Mouse (Mus musculus): ENCODE results near the gene Tecpr2. TPM values are rescaled to one million over a fixed set of nuclear protein-coding genes. Genes with fewer than 3 reads are reported as not detected.

The Tecpr2 gene
- total RNA-seq, 2 experiments from 2014 or later = 45.8 to 47.8 TPM

DNA sequence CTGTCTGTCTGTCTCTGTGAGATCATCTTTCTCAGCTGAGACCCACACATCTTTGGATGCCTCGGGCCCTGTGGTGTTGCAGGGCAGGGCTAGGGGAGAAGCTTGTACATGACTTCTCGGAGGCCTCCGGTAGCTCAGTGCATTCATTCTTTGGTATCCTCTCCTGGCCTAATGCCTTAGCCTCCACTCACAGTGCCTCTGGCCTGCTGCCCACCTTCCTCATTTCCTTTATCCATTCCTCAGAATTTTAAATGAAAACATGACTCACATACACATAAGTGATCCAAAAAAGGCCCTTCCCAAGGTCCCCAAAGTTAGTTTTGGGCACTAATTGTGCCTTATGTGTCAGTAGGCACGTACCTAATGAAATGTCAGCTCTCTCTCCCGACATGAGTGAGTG, 48.4 kb downstream of the Tecpr2 start:
- no peak for DNase-seq (ENCODE audit: low spot score in 2 of 2)
- intact Hi-C loops (cut with DNase I) = no loop called here

DNA sequence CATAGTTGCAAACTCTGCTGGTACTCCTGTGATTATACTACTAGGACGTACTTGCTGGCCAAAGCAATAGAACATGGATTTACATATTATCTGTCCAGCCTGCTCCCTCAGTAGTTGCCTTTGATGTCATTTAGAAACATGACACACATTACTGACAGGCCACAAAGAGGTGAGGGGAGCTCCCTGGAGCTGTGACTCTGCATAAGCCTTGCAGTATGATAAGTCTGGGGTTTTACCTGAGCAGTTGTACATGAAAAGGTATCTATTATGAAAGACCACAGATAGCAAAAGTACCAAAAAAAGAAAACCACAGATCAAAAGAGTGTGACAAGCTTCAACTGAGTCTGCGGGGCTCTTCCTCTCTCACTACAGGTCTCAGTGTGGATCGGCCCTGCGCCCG, 50.3 kb downstream of the Tecpr2 start:
- intact Hi-C loops (cut with DNase I) = no loop called here
- DNase-seq (ENCODE audit: low spot score in 2 of 2) = no peak

DNA sequence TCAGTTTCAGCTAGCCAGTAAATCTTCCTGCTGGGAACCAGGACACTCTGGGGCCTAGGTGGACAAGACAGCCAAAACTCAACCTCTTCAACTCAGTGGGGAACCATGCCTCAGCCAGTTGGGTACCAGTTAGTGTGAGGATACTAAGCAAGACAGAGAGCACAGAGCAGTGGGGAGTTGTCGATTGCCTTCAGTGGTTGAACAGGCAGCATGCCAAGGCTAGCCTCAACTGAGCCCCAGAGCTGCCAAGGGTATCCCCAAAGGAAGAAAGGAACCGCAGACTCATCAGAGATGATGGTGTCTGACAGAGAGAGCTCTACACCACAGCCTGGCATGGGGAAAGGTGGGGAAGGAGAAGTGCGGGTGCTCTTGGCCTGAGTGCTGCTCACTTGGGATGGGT, 51.8 kb downstream of the Tecpr2 start:
- no peak for DNase-seq (ENCODE audit: low spot score in 2 of 2)
- intact Hi-C loops (cut with DNase I) = no loop called here

DNA sequence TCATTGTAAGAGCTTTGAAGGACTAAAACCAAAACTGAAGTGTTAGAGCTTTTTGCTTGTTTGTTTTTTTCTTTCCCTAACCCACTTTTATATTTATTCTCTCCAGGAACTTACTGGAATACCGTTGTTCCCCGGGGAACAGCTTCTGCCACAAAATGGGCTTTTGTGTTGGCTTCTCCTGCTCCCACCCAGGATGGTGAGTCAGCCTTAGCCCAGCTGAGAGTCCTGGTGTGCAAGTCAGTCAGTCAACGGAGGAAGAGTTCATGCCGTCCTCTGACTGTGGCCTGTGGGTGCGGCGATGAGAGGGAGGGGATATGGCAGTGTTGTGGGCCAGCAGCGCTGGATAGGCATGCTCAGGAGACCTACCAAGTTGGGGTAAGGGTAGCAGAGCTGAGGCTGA, 57.2 kb downstream of the Tecpr2 start:
- peak in 1 of 2 experiments; percentile 39 for DNase-seq (ENCODE audit: low spot score in 2 of 2)
- intact Hi-C loops (cut with DNase I) = no loop called here

DNA sequence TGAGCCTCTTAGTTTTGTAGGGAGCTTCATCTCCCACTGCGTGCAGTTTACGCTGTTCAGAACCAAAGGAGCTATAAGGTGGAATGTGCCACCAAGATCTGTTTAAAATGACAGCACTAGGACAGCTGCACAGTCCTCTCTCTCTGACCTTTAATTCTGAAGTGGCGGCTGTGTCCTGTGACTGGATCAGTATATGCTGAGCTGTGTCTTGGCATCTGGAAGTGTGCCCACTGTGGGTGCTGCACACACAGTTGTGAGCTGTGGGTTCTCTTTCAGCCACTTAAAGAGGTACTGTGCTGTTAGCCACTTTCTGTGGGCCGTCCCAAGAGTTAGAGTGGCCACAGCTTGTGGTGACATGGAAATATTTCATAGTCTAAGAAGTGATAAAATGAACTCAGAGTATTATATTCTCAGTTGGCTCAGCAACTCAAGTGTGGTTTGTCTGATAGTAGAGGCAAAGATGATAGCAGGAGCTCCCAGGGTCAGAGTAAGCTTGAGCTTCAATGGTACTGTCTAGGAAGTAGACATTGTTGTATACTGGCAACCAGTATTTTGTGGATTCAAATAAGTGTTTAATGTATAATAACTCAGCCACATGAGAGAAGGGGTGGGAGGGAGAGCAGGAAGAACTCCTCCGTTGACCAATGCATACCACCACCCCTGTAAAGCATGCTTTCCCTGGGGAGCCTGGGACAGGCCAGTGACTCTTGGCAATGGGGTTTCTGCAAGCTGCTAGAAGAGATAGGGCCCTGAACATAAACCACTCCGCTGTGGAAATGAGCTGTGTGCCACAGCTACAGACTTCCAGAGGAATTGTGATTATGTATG, 59.2 kb downstream of the Tecpr2 start:
- no peak for DNase-seq (ENCODE audit: low spot score in 2 of 2)
- intact Hi-C loops (cut with DNase I) = no loop called here

DNA sequence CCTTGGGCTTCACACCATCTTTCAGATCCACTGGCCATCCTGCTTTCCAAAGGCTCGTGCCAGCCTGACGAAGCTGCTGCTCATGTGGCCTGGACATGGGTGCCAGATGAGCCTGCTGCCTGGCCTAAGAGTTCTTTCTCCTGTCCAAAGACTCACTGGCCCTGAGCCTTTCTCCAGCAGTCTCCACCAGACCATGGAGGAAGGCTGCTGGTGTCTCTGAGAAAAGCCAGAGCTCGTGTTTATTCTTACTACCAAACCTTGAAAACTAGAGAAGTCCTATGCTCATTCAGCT, 59.8 kb downstream of the Tecpr2 start:
- intact Hi-C loops (cut with DNase I) = no loop called here
- DNase-seq (ENCODE audit: low spot score in 2 of 2) = no peak

DNA sequence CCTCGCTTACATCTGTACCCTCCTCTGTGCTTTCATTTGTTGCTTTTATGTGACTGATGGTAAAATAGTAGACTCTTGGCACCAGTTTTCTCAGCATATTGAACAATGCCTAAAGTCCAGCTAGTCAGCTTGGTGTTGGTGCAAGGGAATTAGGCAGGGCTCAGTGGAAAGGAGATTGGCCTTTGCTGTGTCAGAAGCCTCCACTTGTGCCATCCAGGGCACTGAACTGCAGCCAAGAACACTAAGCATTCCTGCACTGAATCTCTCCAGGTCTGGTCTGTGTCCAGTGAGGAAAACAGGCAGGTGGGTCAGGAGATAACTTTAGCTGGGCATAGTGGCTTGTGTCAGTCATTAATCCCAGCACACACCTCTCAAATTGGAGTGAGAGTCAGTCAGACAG, 60.3 kb downstream of the Tecpr2 start:
- intact Hi-C loops (cut with DNase I) = no loop called here
- DNase-seq (ENCODE audit: low spot score in 2 of 2) = no peak

DNA sequence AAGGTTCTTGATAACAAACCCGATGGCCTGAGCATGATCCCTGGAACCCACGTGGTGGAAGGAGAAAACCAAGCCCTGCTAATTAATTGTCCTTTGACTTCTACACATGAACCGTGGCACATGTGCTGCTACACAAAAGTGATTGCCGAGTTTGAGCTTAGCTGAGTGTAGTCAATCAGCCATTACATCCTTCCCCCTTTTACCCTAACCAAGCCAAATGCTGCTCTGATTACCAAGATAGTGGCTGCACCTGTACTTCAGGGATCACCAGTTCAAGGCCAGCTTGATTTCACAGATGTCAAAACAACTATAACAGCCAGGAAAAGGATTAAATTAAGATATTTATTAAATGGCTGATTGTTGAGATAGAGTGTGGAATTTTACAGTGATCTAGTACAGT, 61.1 kb downstream of the Tecpr2 start:
- DNase-seq (ENCODE audit: low spot score in 2 of 2) = no peak
- intact Hi-C loops (cut with DNase I) = no loop called here

DNA sequence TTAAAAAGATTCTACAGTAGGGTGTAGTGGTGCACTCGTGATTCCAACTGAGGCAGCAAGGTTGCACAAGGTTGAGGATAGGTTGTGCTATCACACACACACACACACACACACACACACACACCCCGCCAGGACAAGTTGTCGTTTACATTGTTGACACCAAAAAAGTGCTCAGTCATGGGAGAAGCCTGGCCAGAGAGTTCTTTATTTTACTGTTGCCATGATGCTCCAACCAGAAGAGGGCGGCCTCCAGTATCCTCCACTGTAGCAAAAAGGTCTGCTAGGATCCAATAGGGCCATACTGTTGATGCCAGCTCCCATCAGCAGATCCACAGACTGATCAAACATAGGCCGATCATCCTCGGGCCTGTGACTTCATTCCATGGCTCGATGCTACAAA, 62.2 kb downstream of the Tecpr2 start:
- intact Hi-C loops (cut with DNase I) = no loop called here
- no peak for DNase-seq (ENCODE audit: low spot score in 2 of 2)

DNA sequence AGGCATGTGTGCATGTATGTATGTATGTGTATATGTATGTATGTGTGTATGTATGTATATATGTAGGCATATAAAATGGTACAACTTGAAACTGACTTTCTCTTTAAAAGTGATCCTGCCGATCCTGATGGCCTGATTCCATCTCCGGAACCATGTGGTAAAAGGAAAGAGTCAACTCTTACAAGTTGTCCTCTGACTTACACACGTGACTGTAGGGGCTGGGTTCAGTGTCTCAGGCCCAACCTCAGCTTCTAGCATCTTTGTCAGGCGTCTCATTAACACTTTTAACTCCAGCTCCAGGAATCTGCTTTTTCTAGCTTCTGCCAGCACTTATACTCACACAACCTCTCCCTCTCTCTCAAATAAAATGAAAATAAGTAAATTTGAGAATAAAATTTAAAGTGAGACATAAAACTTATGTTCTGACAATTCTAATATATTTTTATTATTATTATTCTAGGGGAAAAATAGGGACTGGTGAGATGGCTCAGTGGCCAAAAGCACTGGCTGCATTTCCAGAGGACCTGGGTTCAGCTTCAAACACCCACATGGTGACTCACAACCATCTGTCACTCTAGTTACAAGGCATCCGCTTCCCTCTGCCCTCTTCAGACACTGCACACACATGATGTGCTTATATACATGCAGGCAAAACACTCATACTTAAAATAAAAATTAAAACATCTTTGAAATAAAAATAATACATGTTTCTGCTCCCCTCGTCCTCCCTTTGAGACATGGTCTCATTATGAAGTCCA, 63.7 kb downstream of the Tecpr2 start:
- DNase-seq (ENCODE audit: low spot score in 2 of 2) = peak in 1 of 2 experiments; percentile 60
- intact Hi-C loops (cut with DNase I) = no loop called here

DNA sequence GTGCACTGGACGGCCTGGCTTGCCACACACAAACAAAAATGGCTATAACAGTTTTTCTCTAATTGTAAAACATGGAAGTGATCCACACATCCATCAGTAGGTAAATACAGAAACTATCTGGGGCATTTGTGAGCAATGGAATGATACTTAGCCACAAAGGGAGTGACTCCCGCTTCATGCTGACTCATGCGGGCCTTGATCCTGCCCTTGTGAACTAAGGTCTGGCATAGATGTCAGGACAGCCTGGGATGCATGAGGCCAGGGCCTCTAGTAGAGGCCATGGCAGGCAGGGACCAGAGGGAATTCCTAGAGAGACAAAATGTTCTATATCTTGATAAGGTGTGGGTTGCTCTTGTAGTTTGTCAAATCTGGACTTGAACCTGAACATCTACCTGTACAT, 64.4 kb downstream of the Tecpr2 start:
- intact Hi-C loops (cut with DNase I) = no loop called here
- DNase-seq (ENCODE audit: low spot score in 2 of 2) = no peak

DNA sequence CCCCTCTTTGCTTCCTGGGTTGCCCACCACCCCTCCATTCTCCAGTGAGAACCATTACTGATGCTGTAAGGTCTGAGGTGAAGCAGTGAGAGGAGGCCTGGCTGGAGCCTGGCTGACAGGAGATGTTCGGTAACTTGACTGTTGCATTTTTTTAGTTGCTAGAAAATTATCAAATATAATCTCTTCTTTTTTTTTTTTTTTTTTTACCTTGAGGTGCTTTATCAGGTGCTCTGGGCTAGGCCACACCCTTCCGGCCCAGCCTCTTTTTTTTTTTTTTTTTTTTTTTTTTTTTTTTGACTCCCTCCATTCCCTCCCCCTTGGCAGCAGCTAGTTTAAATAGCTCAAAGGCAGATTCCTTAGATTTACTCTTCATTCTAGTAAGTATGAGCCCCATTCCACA, 64.8 kb downstream of the Tecpr2 start:
- intact Hi-C loops (cut with DNase I) = no loop called here
- DNase-seq (ENCODE audit: low spot score in 2 of 2) = no peak

DNA sequence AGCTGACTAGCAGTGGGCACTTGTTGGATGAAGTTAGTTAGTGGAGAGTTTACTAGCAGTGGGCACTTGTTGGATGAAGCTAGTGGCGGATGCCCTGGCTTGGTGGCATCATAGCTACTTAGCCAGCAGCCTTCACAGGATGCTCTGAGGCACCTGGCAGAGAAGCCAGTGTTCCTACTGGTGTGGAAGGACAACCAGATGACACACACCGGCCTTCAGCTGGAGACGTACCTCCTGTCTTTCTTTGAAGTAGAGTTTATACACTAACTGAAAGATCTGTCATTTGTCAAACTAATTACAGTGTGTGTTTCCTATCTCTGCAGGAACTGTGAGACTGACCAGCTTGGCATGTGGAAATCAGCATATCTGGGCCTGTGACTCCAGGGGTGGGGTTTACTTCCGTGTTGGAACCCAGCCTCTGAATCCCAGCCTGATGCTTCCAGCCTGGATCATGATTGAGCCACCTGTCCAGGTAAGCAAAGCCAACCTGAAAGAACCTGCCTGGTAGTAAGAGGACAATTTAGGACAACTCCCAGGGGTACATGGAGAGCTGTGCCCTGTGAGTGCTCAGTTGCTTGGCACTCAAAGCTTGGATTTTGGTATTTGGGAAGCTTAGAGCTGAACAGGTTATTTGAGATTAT, 65.4 kb downstream of the Tecpr2 start:
- intact Hi-C loops (cut with DNase I) = no loop called here
- DNase-seq (ENCODE audit: low spot score in 2 of 2) = no peak

DNA sequence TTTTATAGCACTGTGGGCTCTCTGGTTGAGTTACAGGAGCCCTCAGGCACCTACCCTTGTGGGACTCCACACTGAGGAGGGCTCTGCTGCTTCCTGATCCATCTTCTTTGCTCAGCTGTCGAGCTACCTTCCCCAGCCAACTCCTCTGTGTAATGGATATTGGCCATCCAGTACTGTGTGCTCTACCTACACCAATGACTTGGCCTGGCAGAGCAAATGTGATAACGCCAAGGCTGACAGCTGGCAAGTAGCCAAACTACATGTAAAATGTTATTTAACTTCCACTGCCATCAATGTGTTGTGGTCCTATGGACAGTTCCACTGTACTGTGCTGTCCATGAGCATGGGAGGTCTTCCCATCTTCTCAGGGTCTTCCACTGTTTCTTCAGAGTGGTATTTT, 72.9 kb downstream of the Tecpr2 start:
- DNase-seq (ENCODE audit: low spot score in 2 of 2) = no peak
- intact Hi-C loops (cut with DNase I) = no loop called here

DNA sequence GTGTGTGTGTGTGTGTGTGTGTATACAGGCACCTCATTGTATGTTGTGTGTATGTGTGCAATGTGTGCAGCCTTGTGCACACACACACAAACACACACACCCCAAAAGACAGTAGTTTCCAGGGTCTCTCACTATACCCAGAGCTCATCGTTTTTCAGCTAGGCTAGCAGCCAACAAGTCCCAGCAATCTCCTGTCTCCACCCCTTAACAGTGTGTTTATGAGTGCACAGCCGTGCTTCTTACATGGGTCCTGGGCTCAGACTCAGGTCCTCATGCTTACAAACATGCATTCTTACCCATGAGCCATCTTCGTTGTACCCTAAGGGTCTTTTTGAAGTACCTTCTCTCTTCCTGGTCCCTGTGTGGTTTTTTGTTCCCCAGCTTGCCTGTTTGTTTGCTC, 76.4 kb downstream of the Tecpr2 start:
- DNase-seq (ENCODE audit: low spot score in 2 of 2) = no peak
- intact Hi-C loops (cut with DNase I) = no loop called here

DNA sequence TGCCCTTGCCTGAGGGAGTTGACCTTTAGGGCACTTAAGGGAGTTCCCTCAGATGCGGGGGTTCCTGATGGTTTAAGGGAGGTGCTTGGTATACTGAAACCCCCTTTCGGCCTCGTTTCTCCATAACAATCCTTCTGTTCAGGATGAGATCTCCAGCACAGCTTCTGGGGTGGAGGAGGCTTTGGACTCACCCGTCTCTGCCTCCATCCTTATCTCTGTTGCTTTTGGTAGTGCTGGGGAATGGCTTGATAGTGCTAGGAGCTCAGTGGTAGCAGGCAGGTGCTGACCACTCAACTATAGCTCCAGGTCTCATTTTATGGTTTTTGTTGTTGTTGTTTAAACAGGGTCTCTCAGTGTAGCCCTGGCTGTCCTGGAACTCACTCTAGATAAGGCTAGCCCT, 77.0 kb downstream of the Tecpr2 start:
- DNase-seq (ENCODE audit: low spot score in 2 of 2) = no peak
- intact Hi-C loops (cut with DNase I) = no loop called here

DNA sequence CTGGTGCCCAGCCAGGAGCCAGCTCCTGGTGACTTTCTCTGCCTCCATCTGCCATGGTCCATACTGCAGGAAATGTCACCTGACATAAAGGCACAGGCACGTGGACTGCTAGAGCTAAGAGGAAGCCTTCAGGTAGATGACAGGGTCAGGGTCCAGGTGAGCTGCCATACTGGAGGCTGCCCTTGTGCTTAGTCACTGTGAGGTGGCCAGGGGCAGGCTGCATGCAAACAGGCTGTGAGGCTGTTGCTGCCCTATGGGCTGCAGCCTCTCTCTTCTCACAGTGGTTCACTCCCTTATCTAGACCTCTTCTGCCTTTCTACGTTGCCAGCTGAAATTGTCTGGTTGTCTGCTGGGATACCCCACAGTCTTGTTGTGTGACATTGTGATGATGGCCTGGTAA, 78.1 kb downstream of the Tecpr2 start:
- no peak for DNase-seq (ENCODE audit: low spot score in 2 of 2)
- intact Hi-C loops (cut with DNase I) = no loop called here

DNA sequence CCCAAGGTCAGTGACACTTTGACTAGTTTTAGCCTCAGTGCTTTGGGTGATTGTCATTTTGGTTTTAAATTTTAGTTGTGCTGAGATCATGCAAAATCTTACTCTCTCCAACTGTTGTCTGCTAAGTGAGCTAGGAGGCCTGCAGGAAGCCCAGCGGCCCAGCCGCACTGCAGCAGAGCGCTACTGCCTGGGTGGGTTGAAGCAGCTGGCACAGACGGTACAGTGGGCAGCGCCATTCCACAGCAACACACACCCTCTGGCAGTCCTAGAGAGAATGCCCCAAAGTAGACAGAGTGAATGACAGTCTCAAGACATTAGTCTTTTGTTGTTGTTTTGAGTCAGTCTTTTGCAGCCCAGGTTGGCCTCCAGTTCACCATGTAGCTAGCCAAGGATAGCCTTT, 81.3 kb downstream of the Tecpr2 start:
- intact Hi-C loops (cut with DNase I) = no loop called here
- DNase-seq (ENCODE audit: low spot score in 2 of 2) = no peak

DNA sequence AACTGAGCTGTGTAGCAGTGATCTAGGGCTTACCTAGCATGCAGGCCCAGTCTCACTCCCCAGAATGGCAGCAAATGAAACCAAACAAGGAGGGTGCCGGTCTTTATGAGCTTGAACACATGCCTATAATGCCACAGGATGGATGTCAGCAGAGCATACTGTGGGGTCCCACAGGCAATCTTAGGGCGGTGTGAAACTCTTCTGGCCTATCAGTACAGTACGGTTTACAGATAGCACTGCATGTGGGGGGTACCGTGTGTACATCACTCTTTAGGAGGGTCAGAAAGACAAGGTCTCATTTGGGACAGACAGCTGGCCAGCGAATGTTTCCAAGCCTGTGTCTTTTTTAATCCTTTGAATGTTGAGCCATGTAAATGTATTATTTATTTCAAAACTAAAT, 82.9 kb downstream of the Tecpr2 start:
- DNase-seq (ENCODE audit: low spot score in 2 of 2) = no peak
- intact Hi-C loops (cut with DNase I) = no loop called here

DNA sequence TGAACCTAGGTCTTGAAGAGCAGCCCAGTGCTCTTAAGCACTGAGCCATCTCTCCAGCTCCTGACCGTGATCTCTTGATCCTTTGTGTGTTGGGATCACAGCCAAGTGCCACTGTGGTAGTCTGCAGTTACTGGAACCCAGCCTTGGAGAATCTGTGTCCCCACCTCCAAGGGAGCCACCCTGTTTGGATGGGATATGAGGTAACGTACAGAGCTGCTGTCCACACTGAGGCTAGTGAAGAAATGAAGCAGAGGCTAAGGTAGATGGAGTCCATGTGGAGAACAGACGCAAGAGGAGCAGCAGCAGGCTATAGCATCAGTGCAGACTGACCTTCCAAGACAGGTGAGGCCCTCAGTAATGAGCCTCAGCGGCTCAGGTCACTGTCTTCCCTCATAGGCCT, 84.8 kb downstream of the Tecpr2 start:
- no peak for DNase-seq (ENCODE audit: low spot score in 2 of 2)
- intact Hi-C loops (cut with DNase I) = no loop called here

DNA sequence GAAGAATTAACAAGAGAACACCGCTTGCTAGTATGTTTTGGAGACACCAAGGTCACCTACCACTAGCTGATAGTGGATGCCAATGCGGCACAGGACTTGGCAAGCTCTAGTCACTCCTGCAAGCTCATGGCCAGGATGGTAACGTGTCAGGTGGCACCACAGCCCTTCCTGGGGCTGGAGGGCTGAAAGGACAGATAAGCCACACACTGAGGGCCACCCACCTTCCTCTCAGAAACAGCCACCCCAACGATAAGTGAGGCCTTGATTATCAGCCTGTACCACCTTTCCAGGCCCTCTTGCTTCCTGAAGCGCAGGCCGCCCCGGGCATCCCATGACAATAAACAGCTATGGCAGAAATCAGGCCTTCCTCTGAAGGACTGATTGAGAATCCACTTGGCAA, 85.2 kb downstream of the Tecpr2 start:
- intact Hi-C loops (cut with DNase I) = no loop called here
- DNase-seq (ENCODE audit: low spot score in 2 of 2) = no peak
